Mouse (Mus musculus) stomach, postnatal 0 days (tissue): ENCODE results near the gene Frmpd4.

Experiments
- CTCF ChIP-seq: IDR thresholded peaks from 2 replicates; pipeline ENCODE4 v1.5.1; 2016; ENCODE audit warnings: antibody characterized with exemption, low read depth, mild to moderate bottlenecking, moderate library complexity
- EP300 ChIP-seq: optimal IDR thresholded peaks from 2 replicates; pipeline ENCODE3; 2016; ENCODE audit warnings: antibody characterized with exemption

DNA sequence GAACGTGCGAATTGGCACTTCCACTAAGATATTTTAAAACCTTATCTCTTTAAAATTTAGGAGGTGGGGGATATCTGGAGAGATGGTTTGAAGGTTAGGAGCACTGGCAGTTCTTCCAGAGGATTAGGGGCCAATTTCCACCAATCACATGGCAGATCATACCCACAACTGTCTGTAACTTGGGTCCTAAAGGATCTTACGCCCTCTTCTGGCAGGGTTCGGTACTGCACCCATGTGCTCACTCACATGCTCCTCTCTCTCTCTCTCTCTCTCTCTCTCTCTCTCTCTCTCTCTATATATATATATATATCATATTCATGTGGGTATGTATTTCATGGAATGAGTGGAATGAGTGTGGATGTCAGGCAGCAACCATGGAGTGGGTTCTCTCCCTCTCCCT lies 759.7 kb downstream of the Frmpd4 start:
- TF ChIP-seq EP300 = no peak
- TF ChIP-seq CTCF = peak; percentile 57
